Mouse (Mus musculus) spleen, postnatal 0 days (tissue): ENCODE data around the gene Cdc14a. TPM values are rescaled to one million over a fixed set of nuclear protein-coding genes. Genes with fewer than 3 reads are reported as not detected.

Source experiments
- polyA plus RNA-seq: library from polyadenylated mRNA; unstranded; fragments of >200 nt; fragmentation: Nextera tagmentation; extraction: Ambion mirVana; gene quantifications from 2 replicates; pipeline ENCODE4 v1.2.1, GENCODE M21; 2015

The Cdc14a gene
- 3.8 and 5.3 TPM in 2 replicates for polyA plus RNA-seq

GRCm38 (mm10) chr3:116423353-116424159 is at the start of gene Cdc14a:
Gene Cdc14a (minus strand): TSS chr3:116424032.

GRCm38 (mm10) chr3:116253077-116253531 is 170.7 kb downstream of the Cdc14a start, which contains the start of gene Gpr88:
Gene Gpr88 (minus strand): TSS chr3:116253503.

Other genes with a start within 250 kb of the Cdc14a start
- 3.1 and 4.8 TPM in 2 replicates for gene Gpr88, start 170.5 kb downstream of the Cdc14a start, polyA plus RNA-seq
- 37.6 and 38.0 TPM in 2 replicates for gene Rtca, start 84.2 kb upstream of the Cdc14a start, polyA plus RNA-seq
- gene Dbt, start 89.0 kb upstream of the Cdc14a start, polyA plus RNA-seq = 4.1 and 5.6 TPM in 2 replicates
- 3.2 and 4.8 TPM in 2 replicates for gene Lrrc39, start 138.9 kb upstream of the Cdc14a start, polyA plus RNA-seq
- 17.6 and 22.0 TPM in 2 replicates for gene Sass6, start 170.9 kb upstream of the Cdc14a start, polyA plus RNA-seq
- 15.7 and 17.5 TPM in 2 replicates for gene Trmt13, start 190.6 kb upstream of the Cdc14a start, polyA plus RNA-seq
- gene Mfsd14a, start 238.6 kb upstream of the Cdc14a start, polyA plus RNA-seq = 34.6 and 40.5 TPM in 2 replicates